Mouse (Mus musculus) T-helper 2 cell (primary cell): Measurements from ENCODE around the gene Akap13.

Experiments
- in situ Hi-C: fragments of 300-600 bp; cut with MboI, MseI; formaldehyde crosslinking; loops from one replicate; pipeline ENCODE4 v1.15.1; 2025; ENCODE audit warnings: high pct_unique_total_duplicates

Gene Akap13

GRCm38 (mm10) chr7:75456152-75456888, 986 bp downstream of the Akap13 start:
- in situ Hi-C loops, result loop anchor here (5.0 kb wide), 1 partner anchor 69 kb away; no protein-coding TSS in a partner anchor

- in situ Hi-C loops, result no loop called here
Measured at GRCm38 (mm10) chr7:75460290-75460689, 5.0 kb downstream of the Akap13 start.

GRCm38 (mm10) chr7:75463579-75464162, 8.3 kb downstream of the Akap13 start:
- in situ Hi-C loops, result no loop called here

GRCm38 (mm10) chr7:75467791-75468190, 12.5 kb downstream of the Akap13 start:
- in situ Hi-C loops, result no loop called here

- in situ Hi-C loops, result no loop called here
Measured at GRCm38 (mm10) chr7:75470318-75470925, 15.1 kb downstream of the Akap13 start.

- in situ Hi-C loops, result no loop called here
Measured at GRCm38 (mm10) chr7:75472316-75473195, 17.2 kb downstream of the Akap13 start.

GRCm38 (mm10) chr7:75473294-75473693, 18.0 kb downstream of the Akap13 start:
- in situ Hi-C loops, result no loop called here

GRCm38 (mm10) chr7:75474064-75474463, 18.7 kb downstream of the Akap13 start:
- in situ Hi-C loops, result no loop called here

- in situ Hi-C loops, result no loop called here
Measured at GRCm38 (mm10) chr7:75474564-75475150, 19.3 kb downstream of the Akap13 start.

GRCm38 (mm10) chr7:75478060-75478459, 22.7 kb downstream of the Akap13 start:
- in situ Hi-C loops, result no loop called here

GRCm38 (mm10) chr7:75480721-75481426, 25.5 kb downstream of the Akap13 start:
- in situ Hi-C loops, result no loop called here

GRCm38 (mm10) chr7:75486031-75486430, 30.7 kb downstream of the Akap13 start:
- in situ Hi-C loops, result no loop called here

- in situ Hi-C loops, result no loop called here
Measured at GRCm38 (mm10) chr7:75495941-75496441, 40.7 kb downstream of the Akap13 start.

GRCm38 (mm10) chr7:75498627-75499026, 43.3 kb downstream of the Akap13 start:
- in situ Hi-C loops, result no loop called here

- in situ Hi-C loops, result no loop called here
Measured at GRCm38 (mm10) chr7:75499271-75499670, 43.9 kb downstream of the Akap13 start.

GRCm38 (mm10) chr7:75500164-75500563, 44.8 kb downstream of the Akap13 start:
- in situ Hi-C loops, result no loop called here

GRCm38 (mm10) chr7:75500793-75501192, 45.5 kb downstream of the Akap13 start:
- in situ Hi-C loops, result no loop called here

GRCm38 (mm10) chr7:75504524-75504923, 49.2 kb downstream of the Akap13 start:
- in situ Hi-C loops, result no loop called here

GRCm38 (mm10) chr7:75506628-75507027, 51.3 kb downstream of the Akap13 start:
- in situ Hi-C loops, result no loop called here

GRCm38 (mm10) chr7:75509085-75509873, 53.9 kb downstream of the Akap13 start:
- in situ Hi-C loops, result no loop called here
